Mouse (Mus musculus): ENCODE measurements around the gene Olfr824.
"Not testable (repeated sequence)": the region's sequence is repeated elsewhere in the genome, so short reads cannot be mapped to it uniquely, and the experiment has no call there.

The Olfr824 gene

GRCm38 (mm10) chr10:130129900-130130299 lies at the start of gene Olfr824:
Gene Olfr824, minus strand, starts transcription at chr10:130130000.
- not testable (repeated sequence) for DNase-seq (ENCODE audit: low spot score)

- no peak for DNase-seq (ENCODE audit: low spot score)
These were observed 36.9 kb upstream of the Olfr824 start, which contains the start of gene Olfr825 for GRCm38 (mm10) chr10:130166666-130167065. Gene Olfr825, minus strand, starts transcription at chr10:130166766.

DNA sequence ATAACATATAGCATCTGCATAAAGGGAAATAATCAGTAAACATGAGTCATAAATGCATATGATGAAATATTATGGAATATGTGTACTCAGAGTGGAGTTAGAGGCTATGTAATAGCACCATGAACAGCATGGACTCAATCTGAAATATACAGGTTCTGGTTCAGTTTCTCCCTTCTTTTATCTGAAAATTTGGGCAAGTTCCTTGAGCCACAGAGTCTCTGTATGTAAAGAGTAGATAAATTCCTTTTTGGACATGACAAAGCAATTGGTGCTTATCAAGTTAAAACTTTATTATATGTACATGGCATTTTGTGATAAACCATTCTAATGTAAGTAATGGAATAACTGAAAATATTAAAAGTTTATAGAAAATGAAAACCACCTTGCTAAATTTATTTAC lies 35.4 kb upstream of the Olfr824 start:
- no peak for DNase-seq (ENCODE audit: low spot score)

DNA sequence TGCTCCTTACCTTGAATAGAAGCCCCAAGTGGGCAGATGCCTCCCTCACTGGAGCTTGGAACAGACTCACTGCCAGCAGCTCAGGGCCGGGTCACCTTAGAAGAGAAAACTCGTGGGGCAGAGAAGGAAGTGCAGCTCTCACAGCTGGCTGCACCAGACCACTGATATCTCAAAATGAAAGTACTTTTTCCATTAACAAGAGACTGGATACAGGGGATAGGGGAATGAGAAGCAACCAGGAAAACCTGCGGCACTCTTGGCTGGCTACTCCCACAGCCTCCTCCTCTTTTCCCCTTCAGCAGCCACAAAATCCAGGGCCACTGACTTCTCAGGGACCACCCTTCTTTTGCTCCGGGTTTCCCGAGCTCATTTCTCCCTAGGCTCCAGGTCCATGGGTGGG lies 14.3 kb upstream of the Olfr824 start:
- no peak for DNase-seq (ENCODE audit: low spot score)

- DNase-seq (ENCODE audit: low spot score): not testable (repeated sequence)
These were observed 12.7 kb upstream of the Olfr824 start for GRCm38 (mm10) chr10:130142481-130142880.

- DNase-seq (ENCODE audit: low spot score): no peak
These were observed 5.0 kb upstream of the Olfr824 start for GRCm38 (mm10) chr10:130134811-130135210.

- DNase-seq (ENCODE audit: low spot score): not testable (repeated sequence)
These were observed 13.8 kb downstream of the Olfr824 start for GRCm38 (mm10) chr10:130116045-130116444.

GRCm38 (mm10) chr10:130115283-130115682 lies 14.5 kb downstream of the Olfr824 start, which contains the start of gene Olfr823:
Gene Olfr823, minus strand, starts transcription at chr10:130115383.
- DNase-seq (ENCODE audit: low spot score): not testable (repeated sequence)

DNA sequence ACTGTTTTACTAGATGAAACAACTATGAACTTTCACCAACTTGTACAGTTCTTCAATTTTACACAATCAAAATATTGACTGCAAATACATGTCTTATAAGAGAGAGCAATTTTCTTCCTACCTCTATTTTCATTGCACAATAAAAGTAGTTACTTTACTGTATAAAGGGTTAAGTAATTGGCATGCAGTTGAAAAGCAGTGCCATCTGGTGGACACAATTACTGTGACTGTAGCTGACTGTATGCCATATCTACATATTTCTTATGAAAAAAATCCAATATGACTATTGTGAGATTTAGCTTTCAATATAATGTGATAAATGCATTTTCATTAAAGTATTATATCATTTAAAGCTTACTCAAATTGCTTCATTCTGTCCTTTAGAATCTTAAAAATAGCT lies 33.7 kb downstream of the Olfr824 start:
- no peak for DNase-seq (ENCODE audit: low spot score)

DNA sequence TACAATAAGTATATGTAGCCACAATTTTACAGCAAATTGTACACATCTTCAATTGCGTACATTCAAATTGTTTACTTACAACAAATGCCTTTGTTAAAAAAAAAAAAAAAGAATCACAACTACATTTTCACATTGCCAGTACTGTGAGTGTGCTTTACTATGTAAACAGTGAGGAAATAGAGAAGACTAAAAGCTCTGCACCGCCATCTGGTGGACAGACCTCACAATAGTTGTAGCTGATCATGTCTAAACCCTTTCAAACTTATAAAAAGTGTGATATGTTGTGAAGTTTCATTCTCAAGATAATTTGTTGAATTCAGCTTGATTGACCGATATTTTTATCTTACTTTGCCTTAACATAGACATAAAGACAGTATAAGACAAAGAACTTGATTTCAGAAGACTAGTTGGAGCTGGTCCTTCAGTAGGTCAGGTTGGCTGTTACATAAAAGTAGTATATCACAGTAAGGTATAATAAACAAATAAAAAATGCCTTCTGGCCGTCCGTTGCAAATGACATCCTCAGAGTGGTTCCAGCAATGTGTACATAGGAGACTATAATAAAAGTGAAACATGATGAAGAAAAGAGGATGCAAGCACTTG lies 36.9 kb downstream of the Olfr824 start:
- peak; percentile 4 for DNase-seq (ENCODE audit: low spot score)

All from left cerebral cortex, adult 11 months (tissue).